Mouse (Mus musculus) embryonic facial prominence, embryonic 14.5 days (tissue): ENCODE measurements at regions not wholly inside any gene's neighbourhood (a gene's known extent, or its start where the extent isn't known, plus 50 kb on each side); places are given as distances from the start of the nearest gene placed in this dataset.
A peak's percentile ranks its signal among the peaks of the same experiment; 100 is the strongest.

Experiments used
- ATAC-seq: fragments of 200-750 bp; cut with Nextera tagmentation; 2 replicates; pipeline ENCODE4 v1.8.0; 2017; ENCODE audit warnings: low read depth, moderate number of reproducible peaks, moderate TSS enrichment
- DNase-seq: peaks from one replicate; pipeline ENCODE4 v3.0.0-alpha.2; 2015; ENCODE audit warnings: low spot score
- H3K27ac ChIP-seq: fragments of 300-500 bp; sonication (generic); replicated peaks from 2 replicates; pipeline ENCODE4 v1.5.1; 2014; ENCODE audit warnings: low read depth, mild to moderate bottlenecking, low read length, moderate library complexity
- H3K27me3 ChIP-seq: fragments of 300-500 bp; sonication (generic); replicated peaks from 2 replicates; pipeline ENCODE4 v1.6.1; 2014; ENCODE audit warnings: low read length; ENCODE audit not compliant: control insufficient read depth, insufficient read depth
- H3K36me3 ChIP-seq: fragments of 300-500 bp; sonication (generic); 2 replicates; pipeline ENCODE4 v1.6.1; 2014; ENCODE audit warnings: low read length, mixed read lengths; ENCODE audit not compliant: control insufficient read depth, insufficient read depth
- H3K4me1 ChIP-seq: fragments of 300-500 bp; sonication (generic); 2 replicates; pipeline ENCODE4 v1.6.1; 2014; ENCODE audit warnings: antibody characterized with exemption, low read length; ENCODE audit not compliant: control insufficient read depth, insufficient read depth
- H3K4me2 ChIP-seq: fragments of 300-500 bp; sonication (generic); 2 replicates; pipeline ENCODE4 v1.6.1; 2014; ENCODE audit warnings: low read depth, mild to moderate bottlenecking, low read length, moderate library complexity, mixed read lengths
- H3K4me3 ChIP-seq: fragments of 300-500 bp; sonication (generic); 2 replicates; pipeline ENCODE4 v1.5.1; 2014; ENCODE audit warnings: low read depth, mild to moderate bottlenecking, low read length
- H3K9ac ChIP-seq: fragments of 300-500 bp; sonication (generic); 2 replicates; pipeline ENCODE4 v1.6.1; 2014; ENCODE audit warnings: low read depth, mild to moderate bottlenecking, low read length, moderate library complexity, mixed read lengths
- H3K9me3 ChIP-seq: fragments of 300-500 bp; sonication (generic); 2 replicates; pipeline ENCODE4 v1.6.1; 2016; ENCODE audit warnings: low read length; ENCODE audit not compliant: control insufficient read depth
- WGBS: fragments of 180-500 bp; shearing (Covaris S2); extraction: QIAGEN DNeasy Blood & Tissue Kit; methylation state at CpG from one replicate; pipeline ENCODE4 v1.1.7; 2014; 5-methylcytosine and 5-hydroxymethylcytosine counted together

DNA sequence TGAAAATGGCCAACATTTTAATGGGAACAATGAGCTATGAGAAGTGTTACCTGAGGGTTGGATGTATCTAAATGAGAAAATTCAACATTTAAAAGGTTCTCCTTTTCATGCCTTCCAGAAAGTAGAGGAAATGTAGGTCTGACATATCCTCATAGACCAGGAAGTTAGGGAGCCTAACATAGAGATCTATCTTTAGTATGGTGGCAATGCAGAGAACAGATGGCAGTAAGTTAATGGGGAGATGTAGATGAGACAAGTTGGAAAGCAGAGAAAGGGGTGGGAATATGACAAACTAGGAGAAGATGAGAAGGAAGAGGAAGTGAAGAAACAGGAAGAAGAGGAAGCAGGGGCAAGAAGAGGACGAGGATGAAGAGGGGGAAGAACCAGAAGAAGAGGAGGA lies 507.9 kb upstream of the Nudt12 start:
- H3K27me3 ChIP-seq = no peaks in the 10 kb centered on the region
- no peak overlapping the region for H3K27ac ChIP-seq
- WGBS = 63% methylated on average over 1 of the region's 1 CpGs
- no peaks in the 10 kb centered on the region for H3K4me1 ChIP-seq
- ATAC-seq (no peak), DNase-seq (no peak)
- no peak overlapping the region for H3K4me2 ChIP-seq
- H3K4me3 ChIP-seq = no peak overlapping the region
- no peak overlapping the region for H3K9ac ChIP-seq
- H3K36me3 ChIP-seq = no peaks in the 10 kb centered on the region
- no peaks in the 10 kb centered on the region for H3K9me3 ChIP-seq

DNA sequence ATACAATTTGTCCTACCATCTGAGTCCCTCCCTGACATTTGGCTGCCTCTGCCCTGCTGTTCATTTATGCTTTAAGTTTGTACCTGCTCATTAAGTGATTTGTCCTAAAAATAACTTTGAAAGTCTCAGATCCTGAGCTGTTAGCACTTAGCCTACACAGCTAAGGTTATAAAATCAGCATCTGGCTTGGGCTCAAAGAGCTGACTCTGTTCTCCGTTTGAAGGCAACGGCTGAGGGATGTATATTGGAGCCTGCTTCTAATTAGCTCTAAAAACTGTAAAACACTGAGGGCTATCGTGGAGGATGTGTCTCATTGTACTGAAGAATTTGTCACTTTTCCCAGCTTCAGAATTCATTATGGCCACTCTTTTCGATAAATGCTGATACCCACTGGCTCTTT lies 475.2 kb upstream of the Nudt12 start:
- WGBS = 35% methylated on average over 4 of the region's 4 CpGs
- H3K27me3 ChIP-seq = no peaks in the 10 kb centered on the region
- H3K4me3 ChIP-seq = no peak overlapping the region
- H3K9ac ChIP-seq = no peak overlapping the region
- no peaks in the 10 kb centered on the region for H3K9me3 ChIP-seq
- no peaks in the 10 kb centered on the region for H3K4me1 ChIP-seq
- ATAC-seq (no peak), DNase-seq (peak; percentile 34)
- H3K36me3 ChIP-seq = no peaks in the 10 kb centered on the region
- H3K4me2 ChIP-seq = no peak overlapping the region
- H3K27ac ChIP-seq = no peak overlapping the region
